Mouse (Mus musculus) large intestine, adult 2 months (tissue): ENCODE results near the gene Tcea3. TPM values are rescaled to one million over a fixed set of nuclear protein-coding genes. Genes with fewer than 3 reads are reported as not detected.

Experiments used
- DNase-seq: peaks from one replicate; pipeline ENCODE4 v3.0.0-alpha.2; 2012; ENCODE audit warnings: low read depth, low spot score
- WGBS: fragments of 180-500 bp; shearing (Covaris S2); methylation state at CpG from one replicate; pipeline ENCODE4 v1.1.7; 2018; 5-methylcytosine and 5-hydroxymethylcytosine counted together
- polyA plus RNA-seq: library from polyadenylated mRNA; depleted of rRNA; stranded (reverse); fragments of >200 nt; gene quantifications from 2 replicates; pipeline ENCODE4 v1.2.3, GENCODE M21; 2012

Tcea3 gene
- polyA plus RNA-seq, 1 experiment: 18.2 TPM

DNA sequence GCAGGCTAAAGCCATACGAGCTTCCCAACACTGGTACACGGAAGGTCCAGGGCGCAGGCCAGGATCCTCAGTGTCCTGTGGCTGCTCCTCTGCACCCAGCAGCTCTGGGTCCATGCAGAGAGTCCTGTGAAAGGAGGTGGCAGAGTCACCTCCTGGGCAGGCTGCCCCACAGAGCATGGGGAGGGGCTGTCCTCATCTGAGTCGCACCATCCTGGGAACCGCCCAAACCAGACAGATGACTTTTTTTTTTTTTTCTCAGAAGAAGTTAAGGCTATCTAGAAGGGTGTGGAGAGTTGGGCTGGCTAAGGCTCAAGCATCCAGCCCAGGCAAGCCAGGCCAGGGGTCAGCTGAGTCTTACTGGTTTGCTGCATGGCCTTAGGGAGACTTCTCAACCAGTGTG is 18.9 kb upstream of the Tcea3 start:
- 43% methylated on average over 5 of the region's 5 CpGs for WGBS
- DNase-seq: no peak

- WGBS: 48% methylated on average over 13 of the region's 13 CpGs
These were observed 8.9 kb upstream of the Tcea3 start for GRCm38 (mm10) chr4:136238669-136239068.

DNA sequence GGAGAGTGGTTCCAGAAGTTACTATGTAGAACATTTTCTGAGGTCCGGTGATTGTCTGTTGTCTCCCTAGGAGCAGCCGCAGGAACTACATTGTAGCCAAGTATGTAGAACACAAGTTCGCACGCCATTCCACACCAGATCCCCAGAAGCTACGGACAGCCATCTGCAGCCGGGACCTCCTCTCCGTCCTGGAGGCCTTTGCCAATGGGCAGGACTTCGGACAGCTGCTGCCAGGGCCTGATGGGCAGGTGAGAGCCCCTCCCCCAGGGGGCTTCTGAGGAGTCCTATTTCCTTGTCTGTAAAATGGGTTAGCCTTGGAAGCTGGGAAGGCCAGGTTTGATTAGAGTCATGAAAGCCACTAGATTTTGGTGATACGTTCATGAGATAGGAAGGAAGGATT is 8.4 kb upstream of the Tcea3 start:
- 69% methylated on average over 9 of the region's 9 CpGs for WGBS
- no peak for DNase-seq

More at GRCm38 (mm10) chr4:136238669-136239068, 8.9 kb upstream of the Tcea3 start:
- no peak for DNase-seq

GRCm38 (mm10) chr4:136239622-136240021 is 7.9 kb upstream of the Tcea3 start:
- 19% methylated on average over 8 of the region's 8 CpGs for WGBS
- DNase-seq: no peak

DNA sequence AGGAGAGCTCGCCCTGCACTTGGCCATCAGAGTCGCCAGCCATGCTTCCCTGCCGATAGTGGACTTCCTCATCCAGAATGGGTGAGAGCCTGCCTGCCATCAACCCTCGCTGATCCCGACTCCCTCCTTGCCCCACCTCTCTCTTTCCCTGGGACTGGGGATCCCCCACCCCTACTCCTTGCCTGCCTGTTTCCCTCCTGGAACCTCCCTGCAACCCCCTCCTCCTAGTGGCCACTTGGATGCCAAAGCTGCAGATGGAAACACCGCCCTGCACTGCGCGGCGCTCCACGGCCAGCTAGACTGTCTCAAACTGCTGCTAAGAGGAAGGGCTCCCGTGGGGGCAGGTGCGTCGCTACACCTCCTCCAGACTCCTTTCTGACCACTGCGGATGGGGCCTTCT is 7.4 kb upstream of the Tcea3 start:
- DNase-seq: no peak
- WGBS: 80% methylated on average over 14 of the region's 14 CpGs

DNA sequence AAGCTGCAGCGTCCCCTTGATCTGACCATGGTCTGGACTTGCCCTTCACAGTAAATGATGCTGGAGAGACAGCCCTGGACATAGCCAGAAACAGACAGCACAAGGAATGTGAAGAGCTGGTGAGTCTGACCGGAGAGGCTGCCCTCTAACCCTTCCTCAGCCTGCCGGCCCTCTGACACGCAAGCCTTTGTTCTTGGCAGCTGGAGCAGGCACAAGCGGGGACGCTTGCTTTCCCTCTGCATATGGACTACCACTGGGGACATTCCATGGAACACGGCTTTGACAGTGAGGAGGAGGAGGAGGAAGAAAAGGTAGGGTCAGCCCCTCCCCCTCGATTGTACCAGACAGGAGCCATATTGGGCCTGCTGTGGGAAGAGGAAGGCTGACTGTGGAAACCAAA is 6.6 kb upstream of the Tcea3 start:
- no peak for DNase-seq
- WGBS: 81% methylated on average over 8 of the region's 8 CpGs

GRCm38 (mm10) chr4:136242065-136242703 is 5.3 kb upstream of the Tcea3 start:
- no peak for DNase-seq
- WGBS: 46% methylated on average over 8 of the region's 8 CpGs

GRCm38 (mm10) chr4:136242728-136243127 is 4.8 kb upstream of the Tcea3 start:
- 83% methylated on average over 7 of the region's 7 CpGs for WGBS
- no peak for DNase-seq

DNA sequence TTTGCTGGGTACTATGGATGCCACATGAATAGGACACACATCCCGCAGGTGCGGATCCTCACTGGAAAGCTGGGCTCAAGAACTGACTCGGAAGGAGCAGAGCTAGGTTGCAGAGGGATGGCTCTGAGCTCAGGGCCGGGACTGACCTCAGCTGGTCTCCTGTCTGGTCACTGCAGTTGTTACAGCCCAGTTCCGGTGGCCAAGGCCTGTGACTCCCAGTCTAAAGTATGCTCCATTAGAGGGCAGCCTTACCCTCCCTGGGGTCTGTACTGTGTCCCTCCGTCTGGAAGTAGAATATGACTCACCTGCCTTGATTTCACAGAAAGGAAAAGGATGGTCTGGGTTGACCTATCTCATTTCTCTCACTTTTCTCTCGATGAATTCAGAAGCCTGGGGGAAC is 3.3 kb upstream of the Tcea3 start:
- DNase-seq: no peak
- WGBS: 85% methylated on average over 7 of the region's 7 CpGs

DNA sequence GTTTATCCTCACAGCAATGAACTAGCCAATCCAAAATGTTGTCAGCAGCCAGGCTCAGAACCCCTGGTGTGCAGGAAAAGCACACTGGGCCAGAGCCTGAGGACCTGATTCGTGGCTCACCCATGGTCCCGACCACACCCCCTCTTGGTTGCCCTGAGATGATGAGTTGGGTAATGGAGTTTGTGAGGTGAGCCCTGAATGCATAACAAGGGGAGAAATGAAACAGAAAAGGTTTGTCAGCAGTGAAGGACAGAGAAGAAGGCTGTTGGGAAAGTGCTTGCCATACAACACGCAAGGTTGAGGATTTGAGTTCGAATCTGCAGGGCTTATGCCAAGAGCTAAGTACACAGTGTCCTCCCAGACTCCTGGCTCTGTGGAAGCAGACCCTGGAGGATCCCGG is 1.8 kb upstream of the Tcea3 start:
- DNase-seq: no peak
- WGBS: 73% methylated on average over 5 of the region's 5 CpGs

DNA sequence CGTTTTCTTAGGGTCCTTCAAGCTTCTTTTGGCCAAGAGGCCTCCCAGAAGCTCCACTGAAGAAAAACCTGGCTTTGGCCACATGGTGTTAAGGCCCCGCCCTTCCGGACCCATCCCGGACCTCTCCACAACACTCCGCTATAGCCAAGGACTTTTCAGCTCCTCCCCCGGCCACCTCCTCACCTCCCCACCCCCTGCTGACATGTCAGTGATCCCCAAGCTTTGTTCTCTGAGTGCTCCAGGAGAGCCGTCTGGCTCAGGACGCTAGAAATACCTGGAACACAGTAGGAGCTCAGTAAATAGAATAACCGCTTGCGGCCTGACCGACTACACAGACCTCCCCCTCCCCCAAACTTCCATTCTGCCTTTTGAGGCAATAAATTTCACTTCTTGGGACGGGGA is 960 bp upstream of the Tcea3 start:
- DNase-seq: no peak
- WGBS: 30% methylated on average over 12 of the region's 12 CpGs

DNA sequence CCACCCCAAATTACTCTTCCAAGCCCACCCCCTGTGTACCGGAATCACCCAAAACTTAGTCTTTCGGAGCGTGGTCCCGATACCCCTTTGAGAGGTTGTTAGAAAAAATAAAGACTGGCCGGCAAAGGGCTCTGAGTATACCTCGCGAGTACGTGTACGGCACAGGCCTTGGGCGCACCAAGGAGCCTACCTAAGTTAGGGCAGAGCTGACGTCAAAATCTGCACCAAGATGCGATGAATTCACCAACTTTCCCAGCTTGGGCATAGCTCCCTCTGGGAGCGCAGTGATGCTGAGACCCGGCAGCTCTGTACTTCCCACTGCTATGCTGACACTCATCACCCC is 172 bp upstream of the Tcea3 start:
- no peak for DNase-seq
- 43% methylated on average over 14 of the region's 14 CpGs for WGBS

DNA sequence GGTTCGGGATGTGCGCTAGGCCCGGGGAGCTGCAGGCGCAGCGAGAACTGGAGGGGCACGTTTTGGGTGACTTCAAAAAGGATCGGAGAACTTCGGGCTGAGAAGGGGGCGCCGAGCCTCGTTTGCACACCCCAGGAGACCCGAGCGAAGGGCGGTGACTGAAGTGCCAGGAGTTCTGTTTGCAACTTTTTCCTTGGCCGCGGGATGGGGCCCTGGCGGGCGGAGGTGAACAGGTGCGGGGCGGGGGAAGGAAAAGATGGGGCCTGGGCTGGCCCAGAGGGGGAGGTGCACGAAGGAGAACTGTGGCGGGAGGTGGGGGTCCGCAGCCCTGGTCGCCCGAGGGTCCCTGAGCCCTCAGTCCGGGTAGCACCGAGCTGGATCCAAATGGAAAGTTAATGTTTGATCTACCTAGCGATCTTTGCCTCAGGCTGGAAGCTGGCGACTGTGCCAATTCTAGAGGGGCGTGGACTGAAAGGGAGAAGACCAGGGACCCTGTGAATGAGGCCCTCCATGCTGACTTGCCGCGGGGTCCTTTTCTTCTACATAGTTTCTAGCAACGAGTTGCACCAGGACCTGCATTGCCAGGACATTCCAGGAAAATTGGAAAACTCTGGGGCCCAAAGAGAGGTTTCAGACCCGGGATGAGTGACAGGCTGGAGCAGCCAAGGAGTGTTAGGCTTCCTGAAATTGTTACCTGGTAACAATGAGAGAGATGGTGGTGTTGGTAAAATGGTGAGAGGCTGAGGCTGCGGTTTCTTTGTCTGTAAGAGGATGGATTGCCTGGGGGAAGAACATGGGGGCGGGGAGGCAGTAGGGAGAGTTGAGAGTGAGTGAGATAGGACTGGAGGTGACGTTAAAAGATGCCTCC is 1.2 kb downstream of the Tcea3 start:
- WGBS: 3% methylated on average over 37 of the region's 37 CpGs
- peak; percentile 56 for DNase-seq

DNA sequence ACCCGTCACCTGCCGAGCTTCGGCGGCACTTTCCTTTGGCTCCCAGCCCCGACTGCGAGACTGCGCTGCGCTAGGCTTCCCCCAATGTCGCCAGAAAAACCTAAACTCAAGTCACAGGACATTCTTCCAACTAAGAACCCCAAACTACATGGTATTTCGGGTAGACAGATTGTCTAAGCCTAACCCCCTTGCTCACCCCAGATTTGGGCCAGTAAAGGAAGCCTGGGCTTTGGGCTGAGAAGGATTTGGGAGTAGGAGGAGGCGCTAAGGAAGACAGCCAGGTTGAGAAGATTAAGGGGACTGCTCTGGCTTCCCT is 1.8 kb downstream of the Tcea3 start:
- DNase-seq: no peak
- WGBS: 17% methylated on average over 11 of the region's 11 CpGs

DNA sequence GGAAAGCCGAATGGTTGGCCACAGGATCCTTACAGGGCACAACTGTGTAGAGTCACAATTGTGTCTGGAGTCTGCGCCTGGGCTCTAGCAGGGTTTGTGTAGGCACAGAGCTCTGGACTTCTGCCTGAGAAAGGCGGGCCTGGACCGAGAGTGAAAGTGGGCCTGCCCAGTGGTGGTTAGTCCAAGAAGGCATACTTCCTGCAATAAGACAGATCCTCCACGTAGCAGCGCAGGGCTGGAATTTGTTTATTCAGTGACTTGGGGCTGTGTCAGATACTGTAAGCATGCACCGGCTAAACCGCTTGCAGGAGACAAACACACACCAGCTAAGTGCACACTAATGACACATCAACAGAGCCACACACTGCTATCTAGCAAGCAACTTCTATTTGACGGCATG is 2.3 kb downstream of the Tcea3 start:
- DNase-seq: peak; percentile 64
- 6% methylated on average over 9 of the region's 9 CpGs for WGBS

DNA sequence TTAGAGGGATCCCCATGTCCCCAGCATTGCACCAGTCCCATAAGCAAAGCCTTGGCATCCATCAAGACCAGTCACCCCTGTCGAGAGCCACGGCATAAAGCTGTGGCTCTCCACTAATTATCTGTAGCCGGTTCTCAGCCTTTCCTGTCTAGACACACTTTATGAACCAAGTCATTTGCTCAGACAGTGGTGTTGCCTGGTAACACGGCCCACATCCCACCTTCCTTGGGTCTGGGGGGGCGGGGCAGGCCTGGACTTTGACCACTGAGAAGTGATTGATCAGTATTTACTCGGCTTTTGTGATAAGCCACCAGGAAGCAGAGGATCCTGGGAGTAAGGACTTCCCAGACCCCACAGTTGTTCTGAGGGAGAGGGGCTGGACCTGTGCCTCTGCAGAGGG is 8.4 kb downstream of the Tcea3 start:
- 29% methylated on average over 6 of the region's 6 CpGs for WGBS
- no peak for DNase-seq

DNA sequence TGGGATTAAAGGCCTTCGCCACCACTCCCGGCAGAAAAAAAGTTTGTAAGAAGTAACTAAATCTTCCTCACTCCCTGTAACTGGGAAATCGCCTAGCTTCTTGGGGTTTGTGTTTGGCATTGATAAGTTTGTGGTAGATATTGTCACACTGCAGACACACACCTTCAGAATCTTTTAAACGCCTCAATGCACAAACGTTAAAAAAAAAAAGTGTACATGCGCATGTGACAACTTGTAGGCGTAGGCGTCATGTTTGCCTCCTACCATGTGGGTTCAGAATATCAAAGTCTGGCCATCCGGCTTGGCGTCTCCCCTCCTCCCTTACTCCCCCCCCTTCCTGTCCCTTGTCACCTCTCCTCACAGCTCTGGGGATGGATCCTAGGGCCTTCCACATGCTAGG is 9.2 kb downstream of the Tcea3 start:
- no peak for DNase-seq
- 84% methylated on average over 10 of the region's 10 CpGs for WGBS

DNA sequence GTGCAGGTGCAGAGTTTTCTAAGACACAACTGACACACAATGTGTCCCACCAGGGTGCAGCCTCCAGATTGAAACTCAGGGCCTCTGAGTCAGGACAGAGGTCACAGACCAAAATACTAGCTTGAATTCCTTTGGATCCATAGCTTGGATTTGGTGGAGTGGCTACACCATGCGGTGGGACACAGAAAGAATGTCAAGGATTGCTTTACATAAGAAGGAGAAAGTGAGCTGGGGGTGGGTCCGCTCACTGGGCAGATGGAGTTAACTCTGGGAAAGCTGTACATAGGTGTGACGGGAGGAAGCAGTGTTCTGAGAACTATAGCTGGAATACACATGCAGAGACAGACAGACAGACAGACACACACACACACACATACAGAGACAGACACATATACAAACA is 12.4 kb downstream of the Tcea3 start:
- WGBS: 64% methylated on average over 3 of the region's 3 CpGs
- DNase-seq: no peak

GRCm38 (mm10) chr4:136260491-136261180 is 13.1 kb downstream of the Tcea3 start:
- DNase-seq: no peak
- WGBS: 35% methylated on average over 10 of the region's 10 CpGs

DNA sequence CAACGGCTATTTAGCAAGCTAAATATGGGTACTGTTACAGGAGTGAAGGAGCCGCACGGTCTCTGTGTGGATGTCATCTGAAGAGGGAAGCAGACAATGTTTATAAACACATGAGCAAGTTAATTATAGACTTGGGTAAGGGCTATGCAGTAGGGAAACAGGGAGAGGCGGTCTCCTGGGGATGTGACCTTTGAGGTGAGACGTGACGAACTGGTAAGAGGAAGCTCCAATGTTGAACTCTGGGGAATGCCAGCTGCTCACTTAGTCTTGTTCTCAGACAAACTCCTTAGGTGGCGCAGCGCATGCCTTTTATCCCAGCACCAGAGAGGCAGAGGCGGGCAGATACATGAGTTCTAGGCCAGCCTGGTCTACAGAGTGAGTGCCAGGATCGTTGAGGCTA is 14.4 kb downstream of the Tcea3 start:
- DNase-seq: no peak
- WGBS: 59% methylated on average over 10 of the region's 10 CpGs

DNA sequence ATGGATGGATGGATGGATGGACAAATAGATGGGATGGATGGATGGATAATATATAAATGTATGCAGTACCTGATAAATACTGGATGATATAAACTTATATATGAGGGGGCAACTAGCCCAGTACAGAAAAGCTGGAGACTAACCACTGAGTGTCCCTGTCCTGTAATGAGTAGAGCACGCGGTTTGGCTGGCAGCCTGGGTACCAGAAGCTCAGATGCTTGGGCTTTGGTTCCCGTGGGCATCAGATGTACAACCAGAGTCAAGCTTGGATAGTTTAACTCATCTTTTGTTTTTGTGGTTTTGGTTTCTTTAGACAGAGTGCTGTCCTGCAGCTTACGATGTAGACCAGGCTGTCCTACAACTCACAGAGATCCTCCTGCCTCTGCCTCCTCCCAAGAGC is 16.0 kb downstream of the Tcea3 start:
- no peak for DNase-seq
- WGBS: 94% methylated on average over 4 of the region's 4 CpGs
